Mouse (Mus musculus): ENCODE measurements around the gene Baz1a.

Baz1a gene

DNA sequence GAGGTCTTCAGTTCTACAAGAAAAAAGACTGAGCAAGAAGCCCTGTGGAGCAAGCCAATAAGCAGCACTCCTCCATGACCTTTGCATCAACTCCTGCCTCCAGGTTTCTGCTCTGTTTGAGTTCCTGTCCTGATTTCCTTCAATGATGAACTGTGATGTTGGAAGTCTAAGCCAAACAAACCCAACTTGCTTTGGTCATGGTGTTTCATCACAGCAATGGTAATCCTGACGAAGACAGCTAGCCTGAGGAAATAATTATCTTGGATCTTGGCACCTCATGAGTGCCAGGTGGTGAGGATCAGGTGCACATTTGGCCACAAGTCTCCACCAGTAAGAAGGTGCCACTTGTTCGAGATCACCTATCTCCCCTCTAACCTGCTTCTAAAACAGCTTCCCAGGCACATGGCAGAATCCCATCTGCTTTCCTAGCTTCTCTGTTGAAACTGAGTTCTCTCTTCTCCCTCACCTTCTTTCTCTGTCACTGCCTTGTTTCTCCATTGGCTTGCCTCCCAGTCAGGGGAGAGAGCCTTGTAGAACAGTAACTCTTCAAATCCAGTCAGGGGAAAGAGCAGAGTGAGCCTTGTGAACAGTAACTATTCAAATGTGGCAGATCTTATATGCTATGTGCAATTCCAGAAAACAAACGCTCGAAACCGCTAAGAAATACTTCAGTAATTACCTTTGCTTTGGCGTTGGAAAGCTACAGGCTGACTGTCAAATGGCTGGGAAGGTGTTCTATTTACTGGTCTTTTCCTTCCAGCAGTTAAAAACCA is at the start of gene Baz1a:
Baz1a (minus strand) TSS at position 723 of the 773 bp plus-strand sequence.
- 86% methylated on average over 6 of the region's 6 CpGs for WGBS

DNA sequence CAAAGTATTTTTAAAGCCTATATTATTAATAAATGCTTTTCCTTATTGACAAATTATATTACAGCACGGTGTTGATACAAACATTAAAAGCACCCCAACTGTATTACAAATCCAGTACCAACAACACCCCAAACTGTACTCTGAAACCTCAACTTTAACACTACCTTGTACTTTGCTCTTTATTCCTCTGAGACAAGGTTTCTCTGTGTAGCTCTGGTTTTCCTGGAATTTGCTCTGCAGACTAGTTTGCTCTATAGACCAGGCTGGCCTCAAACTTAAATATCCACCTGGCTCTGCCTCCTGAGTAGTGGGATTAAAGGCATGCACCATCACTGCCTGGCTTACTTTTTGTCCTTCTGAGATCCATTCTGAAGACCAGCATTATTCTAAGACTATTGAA is 48.0 kb upstream of the Baz1a start:
- 97% methylated on average over 1 of the region's 1 CpGs for WGBS

DNA sequence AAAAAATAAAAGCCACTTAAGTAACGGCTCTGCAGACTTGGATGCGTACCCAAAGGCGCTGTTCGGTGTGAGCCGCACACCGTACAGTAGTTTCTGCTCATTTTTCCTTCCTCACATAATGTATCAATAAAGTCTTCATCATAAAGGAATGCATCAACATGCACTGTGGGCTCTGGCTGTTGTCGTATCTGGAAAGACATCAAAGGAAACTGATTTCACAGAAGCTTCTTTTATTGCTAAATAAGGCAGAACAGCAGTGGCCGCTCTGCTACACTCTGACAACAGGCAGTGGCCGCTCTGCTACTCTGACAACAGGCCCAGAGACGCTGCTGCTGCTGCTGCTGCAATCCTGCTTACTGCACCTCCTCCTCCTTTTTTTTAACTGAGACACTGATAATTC is 46.9 kb upstream of the Baz1a start:
- 61% methylated on average over 10 of the region's 10 CpGs for WGBS

DNA sequence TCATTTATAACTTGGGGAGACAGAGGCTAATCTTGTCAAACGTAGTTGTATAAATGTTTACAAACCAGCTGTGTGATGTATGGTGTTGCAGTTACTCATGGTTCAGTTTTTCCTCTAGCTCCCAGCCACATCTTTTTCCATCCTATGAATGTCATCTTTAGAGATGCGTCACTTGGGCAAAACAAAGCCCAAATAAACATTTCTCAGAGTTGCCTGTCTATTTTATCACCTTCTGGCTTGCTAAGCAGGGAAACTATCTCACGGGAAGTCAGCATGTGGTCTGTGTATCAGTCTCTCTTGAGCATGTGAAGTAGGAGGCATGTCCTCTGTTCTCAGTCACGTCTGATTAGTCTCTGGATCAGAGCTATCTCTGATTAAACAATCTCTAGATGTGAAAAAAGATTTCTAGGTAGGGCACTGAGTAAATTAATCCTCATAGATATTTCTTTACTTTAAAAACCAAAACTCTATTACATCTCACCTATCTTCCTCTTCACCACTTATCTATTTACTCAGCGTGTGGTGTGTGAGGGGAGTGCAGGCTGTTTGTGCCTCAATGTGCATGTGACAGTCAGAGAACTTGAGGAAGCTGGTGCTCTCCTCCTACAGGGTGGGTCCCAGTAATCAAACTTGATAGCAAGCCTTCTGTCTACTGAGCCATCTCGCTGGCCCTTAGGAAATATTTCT is 46.2 kb upstream of the Baz1a start:
- 77% methylated on average over 6 of the region's 6 CpGs for whole genome bisulfite sequencing

DNA sequence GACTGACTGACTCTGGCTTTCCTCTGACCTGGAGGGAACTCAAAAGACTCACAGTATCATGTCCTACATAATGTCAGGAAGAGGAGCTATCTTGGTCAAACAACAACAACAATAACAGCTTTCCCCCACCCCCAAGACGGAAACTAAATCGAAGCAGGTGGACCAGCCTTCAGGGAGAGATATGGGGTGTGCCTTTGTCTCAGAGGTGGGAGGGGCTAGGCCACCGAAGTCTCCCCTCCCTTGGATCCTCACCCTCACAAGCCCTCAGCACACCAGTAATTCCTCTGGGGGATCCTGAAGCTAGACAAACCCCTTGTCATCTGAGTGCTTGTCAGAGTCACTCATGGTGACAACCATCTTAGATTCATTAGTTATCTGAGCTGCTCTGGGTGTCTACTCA is 45.7 kb upstream of the Baz1a start:
- WGBS = 70% methylated on average over 3 of the region's 3 CpGs

DNA sequence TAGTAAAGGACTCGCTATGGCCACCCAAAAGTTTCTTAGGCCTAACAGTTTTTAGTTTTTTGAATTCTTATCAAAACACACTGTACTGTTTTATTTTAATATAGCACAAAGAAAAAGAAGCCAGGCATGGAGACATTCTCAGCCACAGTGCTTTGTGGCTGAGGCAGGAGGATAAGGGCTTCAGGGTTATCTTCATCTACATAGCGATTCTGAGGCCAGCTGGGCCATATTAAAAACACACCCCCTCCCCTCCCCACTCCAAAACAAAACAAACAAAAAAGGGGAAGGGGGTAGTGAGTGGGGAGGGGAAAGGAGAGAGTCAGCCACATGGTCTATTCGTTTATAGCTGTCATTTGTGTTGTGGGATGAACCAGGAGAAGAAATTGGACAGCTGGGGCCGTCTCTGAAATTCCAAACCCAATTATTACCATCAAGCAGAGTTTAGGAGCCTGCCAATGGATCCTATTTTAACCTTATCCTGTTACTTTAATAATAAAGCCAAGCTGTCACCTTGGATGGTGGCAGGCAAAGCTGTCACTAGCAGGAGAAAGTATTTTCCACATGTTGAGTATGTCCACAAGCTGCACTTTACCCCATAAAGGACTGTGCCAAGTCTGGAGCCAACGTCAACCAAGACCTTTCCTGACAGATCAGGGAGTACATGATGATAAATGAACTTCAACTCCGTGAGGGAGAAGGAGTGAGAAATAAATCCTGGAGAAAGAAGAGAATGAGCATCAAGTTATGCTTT is 44.9 kb upstream of the Baz1a start:
- WGBS = 85% methylated on average over 6 of the region's 6 CpGs

DNA sequence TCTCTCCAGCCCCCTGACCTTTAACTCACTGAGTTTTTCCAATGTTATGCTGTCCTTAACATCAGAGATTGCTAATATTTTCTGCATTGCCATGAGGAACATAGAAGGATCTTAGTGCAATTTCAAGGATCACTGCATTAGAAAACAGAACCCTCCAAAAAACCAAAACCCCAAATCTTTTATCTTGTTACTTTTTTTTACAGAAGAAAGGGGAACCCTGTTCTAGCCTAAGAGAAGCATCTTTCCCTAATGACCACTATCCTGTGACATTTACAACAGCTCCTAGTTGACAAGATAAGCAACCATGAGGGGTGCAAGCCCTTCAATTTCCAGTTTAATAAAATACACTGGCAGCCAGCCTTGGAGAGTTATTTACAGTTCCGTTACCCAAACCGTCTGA is 42.6 kb upstream of the Baz1a start:
- WGBS = 64% methylated on average over 2 of the region's 2 CpGs

DNA sequence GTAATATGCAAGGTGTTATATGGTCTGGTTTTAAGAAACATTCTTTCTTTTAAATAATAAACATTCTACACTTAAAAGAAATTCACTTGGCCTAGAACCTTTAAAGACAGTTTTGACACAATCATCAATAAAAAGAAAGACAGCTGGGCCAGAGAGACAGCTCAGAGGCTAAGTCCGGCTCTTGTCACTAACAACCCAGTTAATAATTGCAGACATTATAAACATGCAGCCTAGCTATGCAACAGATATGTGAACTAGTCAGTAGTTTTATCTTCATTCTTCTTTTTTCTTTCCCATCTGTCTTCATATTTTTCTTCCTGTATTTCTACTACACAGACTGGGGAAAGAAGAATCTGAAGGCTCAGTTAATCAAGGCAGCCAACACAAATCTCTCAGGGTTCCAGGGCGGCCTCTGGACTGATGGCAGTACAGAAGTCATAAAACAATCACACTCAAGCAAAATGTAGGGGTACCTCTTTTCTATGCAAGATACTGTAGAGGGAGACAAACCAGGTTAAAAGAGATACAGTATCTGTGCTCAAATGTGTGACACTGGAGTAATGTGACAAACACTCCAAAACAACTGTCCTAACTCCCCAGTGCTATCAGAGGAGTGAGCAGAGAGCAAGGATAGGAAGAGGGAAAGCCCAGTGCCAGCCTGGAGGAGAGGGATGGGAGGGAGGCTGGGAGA is 40.5 kb upstream of the Baz1a start:
- WGBS = 94% methylated on average over 2 of the region's 2 CpGs

DNA sequence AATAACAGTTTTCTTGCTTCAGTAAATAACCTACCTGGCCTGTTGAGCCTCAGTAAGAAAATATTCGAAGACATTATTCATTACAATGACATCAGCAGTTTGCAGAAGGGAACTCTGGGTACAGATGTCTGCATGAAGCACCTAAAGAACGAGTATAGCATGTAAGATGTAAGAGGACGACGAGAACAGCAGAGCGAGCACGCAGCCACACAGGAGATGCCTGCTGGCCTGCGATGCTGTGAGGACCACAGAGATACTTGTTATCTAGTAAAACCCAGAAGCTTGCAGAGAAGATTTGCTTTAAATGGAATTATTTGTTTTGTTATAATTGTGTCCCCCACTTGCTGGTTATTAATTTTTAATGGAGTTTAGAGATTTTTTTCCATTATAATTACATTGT is 39.1 kb upstream of the Baz1a start:
- WGBS = 93% methylated on average over 7 of the region's 7 CpGs

DNA sequence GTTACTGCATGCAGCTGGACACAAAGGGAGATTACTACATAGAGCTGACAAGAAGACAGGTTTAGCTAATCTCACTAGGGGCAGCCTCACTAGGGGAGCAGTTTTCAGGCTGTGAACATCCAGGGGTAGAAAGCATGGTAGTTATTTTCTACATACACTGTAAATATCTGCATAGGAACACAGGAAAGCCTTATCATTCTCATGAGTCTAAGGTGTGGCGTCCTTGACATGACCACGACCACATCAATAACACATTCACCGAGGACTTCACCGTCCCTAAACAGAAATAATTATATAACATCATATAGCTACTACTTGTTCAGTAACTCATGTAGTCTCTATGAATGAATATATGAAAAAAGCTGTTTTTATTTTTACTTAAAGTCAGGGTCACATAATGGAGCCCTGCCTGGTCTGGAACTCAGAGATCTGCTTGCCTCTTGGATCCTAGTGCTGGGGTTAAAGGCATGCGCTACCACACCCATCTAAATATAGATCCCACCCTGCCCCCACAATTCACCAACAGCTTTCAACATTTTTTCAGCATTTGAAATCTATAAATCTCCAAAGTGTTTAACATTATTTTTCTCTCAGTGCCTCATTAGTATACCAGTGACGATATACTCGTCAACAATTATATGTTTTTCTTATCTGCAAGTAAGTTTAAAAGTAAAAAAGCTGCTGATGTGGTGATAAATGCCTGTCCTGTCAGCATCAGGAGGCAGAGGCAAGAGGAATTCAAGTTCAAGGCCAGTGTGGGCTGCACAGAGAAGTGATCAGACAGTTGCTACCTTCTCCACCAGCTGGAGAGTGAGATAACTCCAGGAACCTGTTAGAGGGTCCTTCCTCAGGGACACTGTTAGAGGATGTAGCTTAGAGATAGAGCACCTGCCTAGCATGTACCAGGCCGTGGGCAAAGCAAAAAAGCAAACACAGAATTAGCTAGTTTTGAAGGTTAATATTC is 37.3 kb upstream of the Baz1a start:
- WGBS = 94% methylated on average over 8 of the region's 8 CpGs

DNA sequence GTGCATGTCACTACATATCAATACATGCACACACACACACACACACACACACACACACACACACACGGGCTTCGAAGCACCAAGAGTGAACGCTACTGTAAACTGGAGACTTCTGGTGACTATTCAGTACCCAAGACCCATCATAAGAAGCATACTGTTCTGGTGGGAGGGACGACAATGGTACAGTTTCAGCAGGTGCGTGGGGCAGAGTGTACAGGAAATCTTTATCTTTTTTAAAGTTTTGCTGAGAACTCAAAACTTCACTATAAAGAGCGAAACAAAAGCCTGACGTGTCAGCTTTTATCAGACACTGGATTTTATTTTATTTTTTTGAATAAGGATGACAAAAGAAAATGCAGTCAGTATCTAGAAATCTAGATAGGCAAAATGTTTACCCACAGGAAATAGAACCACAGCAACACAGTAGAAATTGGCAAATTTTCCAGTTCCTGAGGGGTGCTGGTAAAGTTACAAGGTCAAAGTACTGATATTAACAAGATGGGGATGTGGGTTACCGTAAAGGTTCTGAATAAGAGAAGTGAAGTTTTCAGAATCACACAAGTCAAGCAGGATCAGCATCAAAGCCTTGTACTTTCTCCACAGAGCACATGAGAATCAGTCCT is 35.7 kb upstream of the Baz1a start:
- WGBS = 92% methylated on average over 8 of the region's 8 CpGs

DNA sequence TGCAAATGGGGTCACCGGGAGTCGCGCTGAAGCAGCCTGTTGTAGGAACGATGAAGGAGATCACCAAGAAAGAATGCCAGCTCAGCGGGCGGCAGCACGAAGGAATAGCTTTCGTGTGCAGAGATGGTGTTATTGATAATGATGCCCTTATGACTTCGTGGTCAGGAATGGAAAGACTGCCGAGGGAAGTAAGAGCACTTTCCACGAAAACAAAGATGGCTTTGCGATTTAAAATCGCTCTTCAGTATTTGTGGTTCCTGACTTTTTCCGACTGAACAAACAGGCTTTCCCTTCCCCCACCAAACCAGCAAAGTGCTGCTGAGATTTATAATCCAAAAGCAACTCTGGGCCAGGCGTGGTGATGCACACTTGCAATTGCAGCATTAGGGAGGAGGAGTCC is 26.9 kb upstream of the Baz1a start:
- 84% methylated on average over 15 of the region's 15 CpGs for WGBS

DNA sequence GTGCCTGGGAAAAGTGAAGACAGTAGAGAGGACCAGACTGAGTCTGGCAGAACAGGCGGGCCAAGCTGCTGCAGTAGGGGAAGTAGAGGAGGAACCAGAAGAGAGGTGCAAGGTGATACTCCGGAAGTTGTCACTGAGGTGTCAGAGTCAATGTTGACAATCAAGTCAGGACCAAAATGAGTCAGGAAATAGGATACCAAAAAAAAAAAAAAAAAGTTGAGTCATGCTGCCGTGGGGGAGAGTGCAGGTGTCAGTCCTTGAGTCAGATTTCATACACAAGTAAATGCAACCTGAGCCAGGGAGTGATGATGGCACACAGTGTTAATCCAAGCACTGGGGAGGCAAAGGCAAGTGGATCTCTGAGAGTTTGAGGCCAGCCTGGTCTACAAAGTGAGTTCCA is 12.9 kb upstream of the Baz1a start:
- WGBS = 72% methylated on average over 3 of the region's 3 CpGs

DNA sequence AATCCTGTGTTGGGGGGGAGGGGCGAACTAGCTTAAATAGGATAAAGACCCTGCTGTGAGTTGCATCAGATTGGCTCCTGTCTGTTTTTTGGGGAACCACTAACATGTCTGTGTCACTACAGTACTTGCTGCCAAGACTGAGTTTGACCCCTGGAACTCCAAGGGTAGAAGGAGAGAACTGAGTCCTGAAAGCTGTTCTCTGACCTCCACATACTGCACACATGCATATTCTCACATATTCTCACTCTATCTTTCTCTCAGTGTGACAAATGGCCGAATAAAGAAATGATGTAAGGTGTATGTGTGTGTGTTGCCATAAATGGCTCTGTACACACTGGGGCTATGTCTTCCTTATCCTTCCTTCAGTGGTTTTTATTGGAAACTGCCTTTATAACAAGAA is 9.1 kb upstream of the Baz1a start:
- 70% methylated on average over 2 of the region's 2 CpGs for WGBS

DNA sequence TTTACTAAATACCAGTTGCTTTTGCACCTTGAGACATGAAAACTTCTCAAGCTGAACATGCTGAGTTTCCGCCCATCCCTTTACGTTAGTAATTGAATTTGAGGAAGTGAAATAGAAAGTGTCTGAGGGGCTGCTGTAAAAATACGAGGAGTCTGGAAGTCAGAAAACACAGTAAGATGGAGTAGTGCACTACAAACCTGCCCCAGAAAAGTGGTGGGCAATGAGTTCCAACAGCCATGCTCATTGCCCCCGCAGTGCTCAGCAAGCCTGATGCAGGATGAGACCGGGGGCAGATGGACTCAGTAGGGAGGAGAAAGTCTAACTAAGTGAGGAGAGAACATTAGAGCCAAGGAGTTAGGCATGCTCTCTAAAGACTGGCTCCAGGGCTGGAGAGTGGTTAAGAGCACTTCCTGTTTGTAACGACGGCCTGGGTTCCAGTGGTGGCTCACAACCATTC is 5.3 kb upstream of the Baz1a start:
- 86% methylated on average over 7 of the region's 7 CpGs for WGBS

DNA sequence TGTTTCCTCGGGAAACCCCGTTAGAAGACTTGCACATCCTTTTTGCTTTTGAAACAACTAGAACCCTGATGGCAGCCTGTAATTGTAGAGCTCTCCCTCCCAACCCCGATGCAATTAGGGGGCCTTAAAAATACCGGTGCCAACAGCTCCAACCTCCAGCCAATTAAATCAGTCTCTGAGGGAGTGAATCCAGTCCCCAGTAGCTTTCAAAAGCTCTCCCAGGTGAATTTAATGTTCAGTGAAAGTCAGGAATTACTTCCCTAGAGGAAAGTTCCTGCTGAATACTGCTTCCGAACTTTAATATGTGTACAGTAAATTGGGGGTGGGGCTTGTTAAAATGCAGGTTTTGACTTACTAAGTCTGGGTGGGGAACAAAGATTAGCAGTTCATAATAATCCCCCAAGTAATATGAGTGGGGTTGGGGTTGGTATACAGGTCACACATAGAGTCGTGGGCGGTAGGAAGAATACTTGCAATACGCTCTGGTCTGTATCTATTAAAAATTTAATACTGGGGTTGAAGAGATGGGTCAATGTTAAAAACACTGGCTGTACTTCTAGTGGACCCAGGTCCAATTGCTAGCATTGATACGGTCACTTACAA is 3.1 kb upstream of the Baz1a start:
- WGBS = 56% methylated on average over 9 of the region's 9 CpGs

DNA sequence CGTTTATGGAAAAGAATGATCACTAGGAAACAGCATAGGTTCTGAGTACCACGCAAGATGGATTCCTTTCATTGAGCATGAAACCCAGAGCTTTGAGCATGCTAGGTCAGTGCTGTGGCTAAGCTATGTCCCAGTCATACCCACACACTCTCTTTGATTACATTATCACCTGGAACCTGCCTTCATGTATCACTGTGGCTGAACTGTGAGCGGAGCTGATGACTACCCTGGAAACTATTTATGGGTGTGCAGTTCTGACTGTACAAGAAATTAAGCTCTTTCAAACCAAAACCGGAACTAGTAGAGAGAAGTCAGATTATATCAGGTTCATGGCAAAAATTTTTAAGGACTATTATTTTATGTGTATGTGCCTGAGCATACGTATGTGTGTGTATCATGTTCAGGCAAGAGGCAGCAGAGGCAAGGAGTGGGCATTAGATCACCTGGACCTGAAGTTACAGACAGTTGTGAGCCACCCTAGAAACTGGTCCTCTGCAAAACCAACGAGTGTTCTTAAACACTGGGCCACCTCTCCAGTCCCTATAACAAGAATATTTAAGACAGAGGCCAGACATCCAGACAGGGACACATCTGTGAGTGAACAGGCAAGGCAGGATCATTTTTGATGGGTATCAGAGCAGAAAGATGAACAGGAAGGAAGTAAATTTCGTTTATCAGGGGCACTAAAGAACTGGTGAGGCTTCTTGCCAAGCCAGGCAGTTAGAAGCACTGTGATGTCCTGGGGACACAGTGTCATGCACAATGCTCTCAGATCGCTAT is 2.4 kb upstream of the Baz1a start:
- 70% methylated on average over 8 of the region's 8 CpGs for WGBS

DNA sequence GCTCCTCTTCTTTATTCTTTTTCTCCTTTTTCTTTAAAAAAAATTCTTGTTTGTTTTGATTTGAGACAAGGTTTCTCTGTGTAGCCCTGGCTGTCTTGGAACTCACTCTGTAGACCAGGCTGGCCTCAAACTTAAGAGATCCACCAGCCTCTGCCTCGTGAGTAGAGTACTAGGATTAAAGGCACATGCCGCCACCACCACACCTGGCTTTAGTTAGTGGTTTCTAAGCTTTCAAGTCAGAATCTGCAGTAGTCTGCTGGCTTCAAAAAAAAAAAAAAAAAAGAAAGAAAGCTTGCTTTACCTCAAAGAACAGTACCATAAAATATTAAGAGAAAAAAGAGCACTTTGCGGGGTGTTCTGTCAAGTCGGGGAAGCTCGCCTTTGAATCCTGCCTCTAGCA is 1.3 kb upstream of the Baz1a start:
- WGBS = 95% methylated on average over 5 of the region's 5 CpGs

DNA sequence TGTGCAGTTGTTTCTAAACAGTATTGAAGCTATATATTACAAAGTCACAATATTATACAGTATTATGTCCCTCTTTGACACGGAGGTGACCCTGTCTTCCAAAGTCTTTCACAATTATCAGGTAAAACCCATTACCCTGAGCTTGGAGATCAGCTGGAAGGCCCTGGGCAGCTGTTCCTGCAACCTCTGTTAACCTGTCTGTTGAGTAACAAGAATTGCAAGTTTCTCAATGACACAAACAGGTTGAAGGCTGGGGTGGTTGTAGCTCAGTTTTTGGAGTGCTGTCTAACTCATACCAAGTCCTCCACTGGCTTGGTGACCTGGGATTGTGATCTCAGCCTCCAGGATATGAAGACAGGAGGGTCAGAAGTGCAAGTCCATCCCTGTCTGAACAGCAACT is 1.1 kb downstream of the Baz1a start:
- WGBS = 81% methylated on average over 1 of the region's 1 CpGs

All from cerebral cortex, adult 2 months (tissue).